Mouse (Mus musculus) testis, adult 2 months (tissue): ENCODE measurements around the gene Daam1. TPM values are rescaled to one million over a fixed set of nuclear protein-coding genes. Genes with fewer than 3 reads are reported as not detected.

Experiments used
- H3K27ac ChIP-seq: fragments of 200-500 bp; 2 replicates; pipeline ENCODE4 v1.5.1; 2012; ENCODE audit warnings: low read depth, low read length; ENCODE audit not compliant: control insufficient read depth, insufficient read depth
- H3K27me3 ChIP-seq: fragments of 200-500 bp; 2 replicates; pipeline ENCODE4 v1.6.1; 2012; ENCODE audit warnings: mild to moderate bottlenecking, low read length, moderate library complexity; ENCODE audit not compliant: control insufficient read depth, insufficient read depth
- H3K36me3 ChIP-seq: fragments of 200-500 bp; 2 replicates; pipeline ENCODE4 v1.6.1; 2012; ENCODE audit warnings: mild to moderate bottlenecking, low read length; ENCODE audit not compliant: control insufficient read depth, insufficient read depth
- H3K4me1 ChIP-seq: fragments of 200-500 bp; 2 replicates; pipeline ENCODE4 v1.6.1; 2012; ENCODE audit warnings: low read length; ENCODE audit not compliant: control insufficient read depth, insufficient read depth
- H3K4me3 ChIP-seq: fragments of 200-500 bp; 2 replicates; pipeline ENCODE4 v1.5.1; 2012; ENCODE audit warnings: low read depth, mild to moderate bottlenecking, low read length, moderate library complexity, mixed read lengths; ENCODE audit not compliant: control insufficient read depth
- CTCF ChIP-seq: fragments of 200-500 bp; IDR thresholded peaks from 2 replicates; pipeline ENCODE4 v1.5.1; 2012; ENCODE audit warnings: low read depth, mild to moderate bottlenecking, inconsistent platforms, low read length, moderate library complexity; ENCODE audit not compliant: control insufficient read depth, insufficient read depth, insufficient replicate concordance
- POLR2A ChIP-seq: fragments of 200-500 bp; IDR thresholded peaks from 2 replicates; pipeline ENCODE4 v1.6.1; 2012; ENCODE audit warnings: low read depth, mild to moderate bottlenecking, inconsistent platforms, low read length, moderate library complexity; ENCODE audit not compliant: control insufficient read depth
- polyA plus RNA-seq: library from polyadenylated mRNA; depleted of rRNA; stranded (reverse); fragments of >200 nt; gene quantifications from 2 replicates; pipeline ENCODE4 v1.2.3, GENCODE M21; 2012

Gene Daam1
- polyA plus RNA-seq, 1 experiment = 6.6 TPM

GRCm38 (mm10) chr12:71949606-71950005 lies 118.7 kb downstream of the Daam1 start:
- Histone ChIP-seq H3K4me3 (no peak overlapping the region), H3K4me1 (no peaks in the 10 kb centered on the region), H3K27me3 (no peaks in the 10 kb centered on the region), H3K36me3 (no peaks in the 10 kb centered on the region; the same call in 1 of the 2 replicates), H3K27ac (no peak overlapping the region)
- TF ChIP-seq POLR2A (no peak), CTCF (no peak)

GRCm38 (mm10) chr12:71950095-71950877 lies 119.4 kb downstream of the Daam1 start:
- Histone ChIP-seq H3K27ac (no peak overlapping the region), H3K4me3 (no peak overlapping the region), H3K27me3 (no peaks in the 10 kb centered on the region), H3K4me1 (no peaks in the 10 kb centered on the region), H3K36me3 (no peaks in the 10 kb centered on the region; the same call in 1 of the 2 replicates)
- TF ChIP-seq CTCF (no peak), POLR2A (no peak)

- H3K27ac ChIP-seq = no peak overlapping the region
These were observed 123.5 kb downstream of the Daam1 start for GRCm38 (mm10) chr12:71954180-71954935.

GRCm38 (mm10) chr12:71956980-71957379 lies 126.1 kb downstream of the Daam1 start:
- H3K36me3 ChIP-seq = peaks cover 1% of the 10 kb centered on the region; the same call in 1 of the 2 replicates
- H3K4me1 ChIP-seq = no peaks in the 10 kb centered on the region
- no peak overlapping the region for H3K4me3 ChIP-seq
- H3K27ac ChIP-seq = no peak overlapping the region
- no peak for TF ChIP-seq POLR2A
- no peak for TF ChIP-seq CTCF
- no peaks in the 10 kb centered on the region for H3K27me3 ChIP-seq

More at GRCm38 (mm10) chr12:71954180-71954935, 123.5 kb downstream of the Daam1 start:
- TF ChIP-seq POLR2A = no peak
- TF ChIP-seq CTCF = no peak
- no peaks in the 10 kb centered on the region; the same call in 1 of the 2 replicates for H3K36me3 ChIP-seq
- H3K4me3 ChIP-seq = no peak overlapping the region
- no peaks in the 10 kb centered on the region for H3K4me1 ChIP-seq
- H3K27me3 ChIP-seq = no peaks in the 10 kb centered on the region

DNA sequence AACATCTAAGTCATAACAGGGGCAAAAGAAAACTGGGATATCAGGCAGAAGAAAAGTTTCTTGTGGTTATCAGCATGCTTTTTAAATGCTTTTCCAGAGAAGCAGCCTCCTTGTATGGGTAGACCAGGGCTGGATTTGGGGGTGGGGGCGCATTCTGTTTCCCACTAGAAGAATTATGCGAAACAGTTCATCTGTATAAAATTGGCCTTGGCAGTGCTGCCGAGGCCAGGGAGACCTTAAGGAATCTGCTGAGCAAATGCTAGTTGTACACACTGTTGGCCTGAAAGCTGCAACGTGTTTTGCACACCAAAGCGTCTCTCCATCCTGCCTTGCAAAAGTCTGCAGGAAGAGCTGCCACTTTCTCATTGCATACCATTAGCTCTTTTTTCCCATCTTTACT lies 126.6 kb downstream of the Daam1 start:
- no peak for TF ChIP-seq POLR2A
- no peak for TF ChIP-seq CTCF
- peaks cover 1% of the 10 kb centered on the region; the same call in 1 of the 2 replicates for H3K36me3 ChIP-seq
- no peaks in the 10 kb centered on the region for H3K27me3 ChIP-seq

DNA sequence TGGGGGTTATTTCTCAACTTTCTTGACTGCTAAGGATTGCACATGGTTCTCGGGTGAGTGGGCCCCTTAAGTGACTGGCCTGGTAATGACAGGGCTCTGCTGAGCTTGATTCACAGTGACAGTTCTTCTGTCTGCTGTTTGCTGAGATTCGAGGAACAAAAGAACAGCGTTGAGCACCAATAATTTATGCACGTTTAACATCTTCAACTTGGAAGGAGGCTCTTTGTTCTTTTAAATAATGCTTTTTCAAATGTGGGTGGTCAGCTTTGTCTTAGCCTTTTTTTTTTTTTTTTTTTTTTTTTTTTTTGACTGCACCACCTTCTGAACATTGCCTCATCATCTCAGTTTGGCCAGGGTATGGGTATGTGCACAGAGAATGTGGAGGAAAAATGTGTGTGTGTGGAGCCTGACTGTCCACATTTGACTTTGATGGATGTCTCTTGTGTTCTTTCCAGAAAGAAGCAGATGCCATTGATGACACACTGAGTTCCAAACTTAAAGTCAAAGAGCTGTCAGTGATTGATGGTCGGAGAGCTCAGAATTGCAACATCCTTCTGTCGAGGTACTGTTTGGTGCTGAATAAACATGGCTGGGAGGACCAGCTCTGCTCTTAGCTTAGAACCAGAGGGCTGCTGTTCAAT lies 128.6 kb downstream of the Daam1 start:
- Histone ChIP-seq H3K36me3 (peaks cover 1% of the 10 kb centered on the region; the same call in 1 of the 2 replicates), H3K4me1 (no peaks in the 10 kb centered on the region), H3K27ac (no peak overlapping the region), H3K27me3 (no peaks in the 10 kb centered on the region), H3K4me3 (no peak overlapping the region)
- TF ChIP-seq POLR2A (no peak), CTCF (no peak)

More for the DNA sequence above, 126.6 kb downstream of the Daam1 start:
- Histone ChIP-seq H3K4me3 (no peak overlapping the region), H3K4me1 (no peaks in the 10 kb centered on the region), H3K27ac (no peak overlapping the region)

- no peak overlapping the region for H3K27ac ChIP-seq
- no peaks in the 10 kb centered on the region for H3K27me3 ChIP-seq
- TF ChIP-seq CTCF (no peak), POLR2A (no peak)
- H3K36me3 ChIP-seq = peaks cover 1% of the 10 kb centered on the region; the same call in 1 of the 2 replicates
- H3K4me1 ChIP-seq = no peaks in the 10 kb centered on the region
- no peak overlapping the region for H3K4me3 ChIP-seq
These were observed 130.8 kb downstream of the Daam1 start for GRCm38 (mm10) chr12:71961671-71962070.
